Mouse (Mus musculus) left cerebral cortex, adult 2 months (tissue): ENCODE results near the gene Svep1. TPM values are rescaled to one million over a fixed set of nuclear protein-coding genes. Genes with fewer than 3 reads are reported as not detected.

Experiments
- DNase-seq, 2 experiments: peaks; one replicate each; pipeline ENCODE4 v3.0.0; 2021 to 2022; ENCODE audit warnings: low spot score in 2 of 2, mixed read lengths in 1 of 2; ENCODE audit errors: extremely low spot score in 1 of 2
- H3K27ac ChIP-seq: fragments of 200-600 bp; 2 replicates; pipeline ENCODE4 v1.8.1; 2022
- H3K4me3 ChIP-seq: fragments of 200-600 bp; 2 replicates; pipeline ENCODE4 v1.8.1; 2022
- CTCF ChIP-seq: fragments of 200-600 bp; IDR thresholded peaks from 2 replicates; pipeline ENCODE4 v1.8.1; 2022; ENCODE audit warnings: antibody characterized with exemption, mild to moderate bottlenecking, moderate library complexity
- intact Hi-C: fragments of 180-260 bp; cut with DNase I; formaldehyde crosslinking; loops from one replicate; pipeline ENCODE4 v1.15.1; 2025
- total RNA-seq, 2 experiments: library from RNA; stranded (reverse); gene quantifications; 2 replicates each; pipeline ENCODE4 v1.2.3; 2021

Svep1 gene
- total RNA-seq, 2 experiments from 2014 or later = 0.77 to 1.0 TPM

GRCm38 (mm10) chr4:58196795-58197194 is 9.9 kb downstream of the Svep1 start:
- Histone ChIP-seq H3K4me3 (no peak overlapping the region), H3K27ac (no peak overlapping the region)
- no peak for TF ChIP-seq CTCF
- intact Hi-C loops = no loop called here
- no peak for DNase-seq

DNA sequence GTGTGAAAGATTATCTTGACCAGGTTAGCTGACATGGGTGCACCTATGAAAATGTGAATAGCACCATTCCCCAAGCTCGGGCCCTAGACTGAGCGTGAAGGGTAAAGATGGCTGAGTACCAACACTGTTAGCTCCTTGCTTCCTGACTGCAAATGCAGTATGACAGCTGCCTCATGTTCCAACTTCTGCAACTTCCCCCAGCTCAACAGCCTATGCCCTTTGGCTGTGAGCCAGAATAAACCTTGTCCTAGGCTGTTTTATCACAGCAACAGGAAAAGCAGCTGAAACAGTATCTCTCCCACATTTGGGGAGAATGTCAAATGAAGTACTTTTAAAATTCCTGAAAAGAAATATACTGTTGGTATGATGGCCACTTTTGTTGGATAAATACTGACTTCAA is 10.7 kb downstream of the Svep1 start:
- intact Hi-C loops = no loop called here
- Histone ChIP-seq H3K27ac (no peak overlapping the region), H3K4me3 (no peak overlapping the region)
- DNase-seq = no peak
- no peak for TF ChIP-seq CTCF

DNA sequence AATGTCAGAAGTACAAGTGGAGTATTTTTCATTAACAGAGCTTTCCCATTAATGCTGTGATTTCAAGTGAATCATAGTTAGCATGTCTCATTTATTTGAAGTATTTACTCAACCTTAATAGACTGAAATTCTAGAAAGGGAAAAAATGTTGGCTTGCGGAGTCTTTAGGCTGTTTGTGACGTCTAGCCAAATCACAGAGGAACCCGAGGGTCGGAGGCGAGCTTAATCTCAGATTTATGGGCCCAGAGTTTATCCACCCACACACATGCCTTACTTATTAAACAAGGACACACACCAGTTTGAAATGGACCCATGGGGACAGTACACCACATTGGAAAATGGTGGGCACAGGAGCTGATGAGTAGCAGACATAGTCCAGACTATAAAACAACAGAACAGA is 17.4 kb downstream of the Svep1 start:
- intact Hi-C loops = no loop called here
- no peak for DNase-seq
- no peak overlapping the region for H3K4me3 ChIP-seq
- no peak overlapping the region for H3K27ac ChIP-seq
- TF ChIP-seq CTCF = no peak

DNA sequence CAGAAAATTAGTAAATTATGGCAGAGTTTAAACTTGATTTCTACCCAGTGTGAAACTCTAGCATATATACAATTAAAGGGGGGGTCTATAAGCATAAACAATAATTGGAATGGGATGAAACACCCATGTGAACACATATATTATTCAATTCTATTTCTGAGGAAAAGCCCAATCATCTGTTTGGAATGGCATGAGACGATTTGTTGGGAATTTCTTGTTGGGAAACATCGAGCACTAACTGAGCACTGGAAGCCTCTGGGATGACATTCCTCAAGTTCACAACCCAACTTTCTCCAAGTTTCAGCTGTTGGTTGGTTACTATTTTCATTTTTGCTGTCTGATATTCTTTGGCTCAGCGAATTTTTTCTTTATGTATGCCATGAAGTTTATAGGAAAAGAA is 21.3 kb downstream of the Svep1 start:
- Histone ChIP-seq H3K27ac (no peak overlapping the region), H3K4me3 (no peak overlapping the region)
- no peak for TF ChIP-seq CTCF
- intact Hi-C loops = no loop called here
- DNase-seq = no peak

DNA sequence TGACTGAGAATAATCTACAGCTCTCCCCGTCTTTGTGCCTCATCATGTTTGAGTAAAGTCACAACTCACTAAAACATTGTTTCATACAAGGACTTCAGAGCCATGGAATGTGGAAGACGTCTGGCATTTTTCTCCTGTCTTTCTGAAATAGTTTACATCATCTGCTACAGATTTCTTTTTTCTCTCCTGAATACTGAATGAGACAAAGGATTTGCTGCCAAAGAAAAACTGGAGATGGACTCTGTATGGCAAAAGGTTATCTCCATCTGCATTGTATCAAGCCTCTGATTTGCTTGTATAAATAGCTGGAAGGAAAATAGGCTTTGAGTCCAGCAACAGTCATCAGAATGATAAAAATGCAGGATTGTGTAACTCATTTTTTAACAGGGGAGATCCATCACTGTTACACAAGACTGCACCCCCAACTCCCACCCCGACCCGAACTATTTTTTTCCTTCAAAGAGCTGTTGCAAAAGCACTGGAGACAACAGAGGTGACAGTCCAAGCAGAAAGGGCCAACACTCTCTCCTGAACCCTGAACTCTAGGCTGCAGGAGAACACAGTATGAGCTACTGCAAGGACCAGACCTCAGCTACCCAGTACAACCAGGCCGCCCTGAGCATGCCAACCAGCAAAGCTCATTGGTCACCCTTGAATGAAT is 21.8 kb downstream of the Svep1 start:
- intact Hi-C loops = no loop called here
- Histone ChIP-seq H3K4me3 (no peak overlapping the region), H3K27ac (no peak overlapping the region)
- no peak for DNase-seq
- no peak for TF ChIP-seq CTCF

DNA sequence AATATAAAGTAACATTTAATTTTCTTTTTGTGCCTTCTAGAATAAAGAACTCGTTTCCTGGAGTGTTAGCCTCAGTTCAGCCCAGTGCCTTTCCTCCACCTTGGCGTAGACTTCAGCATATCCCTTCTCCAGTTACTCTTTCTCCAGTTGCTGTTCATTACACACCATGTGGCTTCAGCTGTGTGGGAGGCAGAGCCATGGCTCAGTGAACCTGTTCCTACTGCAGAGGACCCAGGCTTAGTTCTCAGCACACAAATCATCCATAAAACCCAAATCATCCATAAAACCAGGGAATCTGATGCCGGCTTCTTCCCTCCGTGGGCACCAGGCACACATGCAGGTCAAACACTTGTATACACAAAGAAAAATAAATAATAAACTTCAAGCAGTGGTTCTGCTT is 22.8 kb downstream of the Svep1 start:
- no peak for DNase-seq
- no peak overlapping the region for H3K4me3 ChIP-seq
- TF ChIP-seq CTCF = no peak
- no peak overlapping the region for H3K27ac ChIP-seq
- intact Hi-C loops = no loop called here

GRCm38 (mm10) chr4:58178489-58178888 is 28.2 kb downstream of the Svep1 start:
- Histone ChIP-seq H3K4me3 (no peak overlapping the region), H3K27ac (no peak overlapping the region)
- intact Hi-C loops = no loop called here
- TF ChIP-seq CTCF = no peak
- DNase-seq = no peak

GRCm38 (mm10) chr4:58177256-58177655 is 29.4 kb downstream of the Svep1 start:
- no peak for DNase-seq
- Histone ChIP-seq H3K27ac (no peak overlapping the region), H3K4me3 (no peak overlapping the region)
- intact Hi-C loops = no loop called here
- TF ChIP-seq CTCF = no peak

GRCm38 (mm10) chr4:58174435-58174987 is 32.1 kb downstream of the Svep1 start:
- TF ChIP-seq CTCF = no peak
- Histone ChIP-seq H3K4me3 (no peak overlapping the region), H3K27ac (no peak overlapping the region)
- intact Hi-C loops = no loop called here
- DNase-seq = no peak

GRCm38 (mm10) chr4:58173401-58173800 is 33.3 kb downstream of the Svep1 start:
- no peak overlapping the region for H3K4me3 ChIP-seq
- DNase-seq = no peak
- intact Hi-C loops = no loop called here
- TF ChIP-seq CTCF = no peak
- no peak overlapping the region for H3K27ac ChIP-seq

- intact Hi-C loops = no loop called here
- TF ChIP-seq CTCF = no peak
- Histone ChIP-seq H3K27ac (no peak overlapping the region), H3K4me3 (no peak overlapping the region)
- no peak for DNase-seq
These were observed 36.2 kb downstream of the Svep1 start for GRCm38 (mm10) chr4:58170430-58170829.

- intact Hi-C loops = no loop called here
- H3K4me3 ChIP-seq = no peak overlapping the region
- no peak for TF ChIP-seq CTCF
- DNase-seq = no peak
- no peak overlapping the region for H3K27ac ChIP-seq
These were observed 36.7 kb downstream of the Svep1 start for GRCm38 (mm10) chr4:58169918-58170317.

GRCm38 (mm10) chr4:58168366-58168765 is 38.3 kb downstream of the Svep1 start:
- intact Hi-C loops = no loop called here
- no peak for DNase-seq

More at GRCm38 (mm10) chr4:58168366-58168765, 38.3 kb downstream of the Svep1 start:
- TF ChIP-seq CTCF = no peak
- H3K4me3 ChIP-seq = no peak overlapping the region
- H3K27ac ChIP-seq = no peak overlapping the region
